Comparison of ENCODE assay signal across 11 mouse cellular contexts in genomic region chr12:40824251-40824650, GRCm38 (mm10).
DNase-seq lines count a peak whose midpoint lies in the region; ATAC-seq and TF ChIP-seq lines count a peak whose summit lies in the region.
"Had no signal": no experiment of that assay in that cellular context is flagged by ENCODE, and none has a peak within 500 bp of the region (broad histone marks: within the 10 kb centered on the region; RNA-seq: fewer than 3 reads in every experiment).

No protein-coding gene starts in this region.

- H3K27ac ChIP-seq in cerebellum, adult 2 months (ENCODE audit: insufficient read depth, low read length): no peak overlapping the region
- no peak overlapping the region for H3K27ac ChIP-seq in kidney, embryonic 15.5 days
- H3K27ac ChIP-seq: heart, embryonic 10.5 days; hindbrain, embryonic 15.5 days; liver, embryonic 14.5 days had no signal

- no peaks in the 10 kb centered on the region; the same call in 1 of the 2 replicates for H3K36me3 ChIP-seq in kidney, embryonic 15.5 days
- H3K36me3 ChIP-seq: heart, embryonic 10.5 days had no signal

- H3K27me3 ChIP-seq in cerebellum, adult 2 months (ENCODE audit: control insufficient read depth, insufficient read depth, low read length): no peaks in the 10 kb centered on the region
- no peaks in the 10 kb centered on the region for H3K27me3 ChIP-seq in kidney, embryonic 15.5 days
- H3K27me3 ChIP-seq: hindbrain, embryonic 15.5 days had no signal

- no peaks in the 10 kb centered on the region for H3K4me1 ChIP-seq in cerebellum, adult 2 months (ENCODE audit: control insufficient read depth, insufficient read depth, low read length)
- peaks cover 15% of the 10 kb centered on the region for H3K4me1 ChIP-seq in kidney, embryonic 15.5 days
- H3K4me1 ChIP-seq: hindbrain, embryonic 15.5 days had no signal

- no peak overlapping the region for H3K4me2 ChIP-seq in kidney, embryonic 15.5 days
- H3K4me2 ChIP-seq: hindbrain, embryonic 15.5 days had no signal

- no peak overlapping the region for H3K9ac ChIP-seq in kidney, embryonic 15.5 days
- H3K9ac ChIP-seq: hindbrain, embryonic 15.5 days; liver, embryonic 14.5 days had no signal

- peak; percentile 64; the same call in 1 of the 2 replicates for ATAC-seq in kidney, embryonic 15.5 days (replicated peaks; ENCODE audit: low FRiP score)
- no peak for ATAC-seq in erythroblast, adult 5-6 weeks (replicated peaks; ENCODE audit: low FRiP score, poor library complexity, severe bottlenecking)

- peak; percentile 13; the same call in 1 of the 2 replicates for TF ChIP-seq CTCF in cerebellum, adult 2 months (IDR thresholded peaks at IDR 0.05; ENCODE audit: borderline replicate concordance, insufficient read depth, low read depth, low read length)

- WGBS in cerebellum, adult 2 months: 81% methylated on average over 2 of the region's 2 CpGs
- 59% methylated on average over 2 of the region's 2 CpGs for WGBS in kidney, embryonic 15.5 days

- no peak overlapping the region for H3K4me3 ChIP-seq in cerebellum, adult 2 months (replicated peaks; ENCODE audit: insufficient read depth, low read depth, low read length)
- no peak overlapping the region for H3K4me3 ChIP-seq in kidney, embryonic 15.5 days (replicated peaks)
- H3K4me3 ChIP-seq: heart, embryonic 10.5 days; hindbrain, embryonic 15.5 days had no signal

- no peaks in the 10 kb centered on the region for H3K9me3 ChIP-seq in kidney, embryonic 15.5 days (replicated peaks)
- H3K9me3 ChIP-seq: heart, embryonic 10.5 days; hindbrain, embryonic 15.5 days had no signal

- TF ChIP-seq POLR2A in cerebellum, adult 2 months (IDR thresholded peaks at IDR 0.05; ENCODE audit: borderline replicate concordance, insufficient read depth, low read length): no peak

- no peak for DNase-seq in cerebellum, adult 2 months
- no peak for DNase-seq in cerebellum, postnatal 4 days (ENCODE audit: low spot score in 2 of 2)
- DNase-seq in kidney, adult 11 months: no peak
- DNase-seq in urinary bladder, postnatal 14 days (ENCODE audit: low spot score): peak; percentile 15
- no peak for DNase-seq in urinary bladder, postnatal 25 days (ENCODE audit: low spot score)
- no peak for DNase-seq in cerebellum, adult 11 months
